8 mouse cellular contexts compared by ENCODE assay signal in the genomic region with DNA sequence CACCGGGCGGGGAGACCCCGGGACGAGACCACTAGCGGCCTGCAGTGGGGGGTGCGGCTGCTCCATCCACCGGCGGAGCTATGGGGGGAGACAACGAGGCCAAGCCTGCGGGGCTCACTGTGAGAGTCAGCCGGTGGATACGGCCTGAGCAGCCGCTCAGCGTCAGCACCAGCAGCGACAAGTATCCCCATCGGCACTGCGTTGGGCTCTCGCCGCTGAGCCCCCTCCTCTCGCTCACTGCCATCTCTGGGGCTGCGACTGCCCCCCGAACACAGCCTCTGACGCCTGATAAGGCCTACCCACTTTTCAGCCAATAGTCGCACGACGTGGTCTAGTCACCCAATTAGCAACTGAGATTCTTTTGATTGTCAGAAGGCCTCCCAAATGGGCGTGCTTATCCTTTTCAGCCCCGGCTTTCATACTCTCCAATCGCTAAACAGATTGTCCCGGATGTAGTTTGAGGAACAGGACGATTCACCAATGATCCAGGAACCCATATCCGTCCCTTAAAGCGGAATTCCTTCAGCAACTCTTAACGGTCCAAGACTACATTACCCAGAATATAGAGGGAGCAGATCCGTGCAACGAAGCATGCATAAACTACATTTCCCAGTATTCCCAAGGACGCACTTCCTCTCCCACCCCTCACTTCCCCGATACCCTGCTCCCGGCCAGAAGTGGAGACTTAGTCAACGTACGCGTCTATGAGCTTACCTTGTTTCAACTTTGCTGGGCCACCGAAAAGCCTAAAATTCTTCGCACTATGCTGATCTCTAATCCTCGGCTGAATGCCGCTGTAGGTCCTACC. TPM values are rescaled to one million over a fixed set of nuclear protein-coding genes. Genes with fewer than 3 reads are reported as not detected.
DNase-seq lines count a peak whose midpoint lies in the region; ATAC-seq and TF ChIP-seq lines count a peak whose summit lies in the region.

No protein-coding gene starts in this region.

- POLR2A ChIA-PET in Patski (lab: Charles Lee) = interaction anchor here (1.0 to 1.5 kb wide), 4 partner anchors 14 to 28 kb away, joined by 3 to 5 read pairs (median 4); no protein-coding TSS in a partner anchor

- DNase-seq in Patski (ENCODE audit: low read depth, low spot score) = peak; percentile 99
- DNase-seq in cerebellum, postnatal 14 days = peak; percentile 88 to 93
- peak; percentile 89 to 98 for DNase-seq in frontal cortex, postnatal 14 days (ENCODE audit: low spot score in 2 of 2)
- DNase-seq in layer of hippocampus, postnatal 25 days (ENCODE audit: extremely low spot score in 1 of 2, low spot score in 1 of 2) = peak; percentile 73 to 87
- DNase-seq in lung, postnatal 25 days (ENCODE audit: low spot score) = peak; percentile 99
- DNase-seq in retina, embryonic 14.5 days (ENCODE audit: low spot score) = peak; percentile 97
- peak; percentile 91 for DNase-seq in thymus, postnatal 4 days

- WGBS in hindbrain, embryonic 13.5 days = under 1% methylated on average over 46 of the region's 46 CpGs

- peaks cover 43% of the 10 kb centered on the region for H3K4me1 ChIP-seq in hindbrain, embryonic 13.5 days (replicated peaks)

- CTCF ChIA-PET in Patski (lab: Charles Lee) = interaction anchor here (0.7 to 1.5 kb wide), 11 partner anchors 8 to 88 kb away, joined by 3 to 20 read pairs (median 5); a partner anchor contains a TSS

- H3K9me3 ChIP-seq in hindbrain, embryonic 13.5 days = no peaks in the 10 kb centered on the region

- in situ Hi-C loops in Patski (cut with MboI; ENCODE audit: low pct_unique_long_range_greater_than_20kb) = no loop called here

- H3K9ac ChIP-seq in hindbrain, embryonic 13.5 days = peak overlapping the region; percentile 84

- no peak for TF ChIP-seq CTCF in Patski (IDR thresholded peaks at IDR 0.05)

- peak overlapping the region; percentile 90 for H3K4me2 ChIP-seq in hindbrain, embryonic 13.5 days

- H3K27ac ChIP-seq in hindbrain, embryonic 13.5 days = peak overlapping the region; percentile 98

- H3K27me3 ChIP-seq in Patski = no peaks in the 10 kb centered on the region
- H3K27me3 ChIP-seq in hindbrain, embryonic 13.5 days = 0 out of 2 replicates have a peak, but pooled peaks cover 4% of the 10 kb centered on the region

- H3K36me3 ChIP-seq in hindbrain, embryonic 13.5 days = peaks cover 13% of the 10 kb centered on the region

- H3K4me3 ChIP-seq in hindbrain, embryonic 13.5 days = peak overlapping the region; percentile 66

- ATAC-seq in Patski = peak; percentile 92
- peak; percentile 95 for ATAC-seq in hindbrain, embryonic 13.5 days (ENCODE audit: low FRiP score)

RNA-seq across cellular contexts. Expression of a gene that starts 0.6 kb away (rescaled TPM):
- polyA plus RNA-seq in Patski (2021) = 61.7 TPM
- 22.4 and 23.8 TPM in 2 replicates for polyA plus RNA-seq in hindbrain, embryonic 13.5 days (2015; fragmentation: Nextera tagmentation; extraction: Ambion mirVana)
- 10 to 100 TPM; 20.4 to 23.3 TPM for total RNA-seq in layer of hippocampus, postnatal 25 days (2021)

RNA-seq across cellular contexts. Expression of a gene that starts 1.7 kb away (rescaled TPM):
- 157 TPM for polyA plus RNA-seq in Patski (2021)
- polyA plus RNA-seq in hindbrain, embryonic 13.5 days (2015; fragmentation: Nextera tagmentation; extraction: Ambion mirVana) = 12.5 and 14.6 TPM in 2 replicates
- 1 to 10 TPM; 5.9 to 7.4 TPM for total RNA-seq in layer of hippocampus, postnatal 25 days (2021)

RNA-seq across cellular contexts. Expression of a gene that starts 19.7 kb away (rescaled TPM):
- 342 TPM for polyA plus RNA-seq in Patski (2021)
- polyA plus RNA-seq in hindbrain, embryonic 13.5 days (2015; fragmentation: Nextera tagmentation; extraction: Ambion mirVana) = 1.3 TPM in 2 replicates
- total RNA-seq in layer of hippocampus, postnatal 25 days (2021) = 1 to 10 TPM in 1 of 2 experiments, under 1 TPM in 1; 0.98 to 1.3 TPM

RNA-seq across cellular contexts. Expression of a gene that starts 31.3 kb away (rescaled TPM):
- not detected for polyA plus RNA-seq in Patski (2021)
- polyA plus RNA-seq in hindbrain, embryonic 13.5 days (2015; fragmentation: Nextera tagmentation; extraction: Ambion mirVana) = 1.8 and 2.2 TPM in 2 replicates
- total RNA-seq in layer of hippocampus, postnatal 25 days (2021) = 1 to 10 TPM; 3.3 to 3.5 TPM

RNA-seq across cellular contexts. Expression of a gene that starts 53.6 kb away (rescaled TPM):
- not detected for polyA plus RNA-seq in Patski (2021)
- polyA plus RNA-seq in hindbrain, embryonic 13.5 days (2015; fragmentation: Nextera tagmentation; extraction: Ambion mirVana) = 0.09 and 0.14 TPM in 2 replicates
- total RNA-seq in layer of hippocampus, postnatal 25 days (2021) = not detected

Comparison
In these comparisons a context has a peak if more than half of its experiments do, and no peak if none do; other contexts are left out.
1. Peak in every context shown above with its lines: DNase-seq, ATAC-seq, H3K4me3 ChIP-seq and H3K27ac ChIP-seq.
2. RNA of a gene that starts 1.7 kb away (polyA plus RNA-seq): 157 TPM in Patski (single experiment); 12.5 to 14.6 TPM in hindbrain, embryonic 13.5 days; every median in the first group is over 10 times any median in the second.
3. RNA of a gene that starts 19.7 kb away (polyA plus RNA-seq): 342 TPM in Patski (single experiment); 1.3 TPM in hindbrain, embryonic 13.5 days; every median in the first group is over 100 times any median in the second.